Mouse (Mus musculus) kidney, postnatal 10 days (tissue): ENCODE measurements at regions not wholly inside any gene's neighbourhood (a gene's known extent, or its start where the extent isn't known, plus 50 kb on each side); places are given as distances from the start of the nearest gene placed in this dataset.
A peak's percentile ranks its signal among the peaks of the same experiment; 100 is the strongest.

Experiments
- DNase-seq: peaks from one replicate; pipeline ENCODE4 v3.0.0; 2021; ENCODE audit warnings: mixed read lengths

GRCm38 (mm10) chr10:117432871-117433546 lies 53.2 kb upstream of the Cpsf6 start:
- DNase-seq: no peak

- peak; percentile 90 for DNase-seq
These were observed 52.6 kb upstream of the Cpsf6 start for GRCm38 (mm10) chr10:117432415-117432814.

GRCm38 (mm10) chr10:117431850-117432249 lies 52.0 kb upstream of the Cpsf6 start:
- DNase-seq: no peak

- DNase-seq: no peak
These were observed 51.3 kb upstream of the Cpsf6 start for GRCm38 (mm10) chr10:117431086-117431619.

- DNase-seq: no peak
These were observed 50.5 kb upstream of the Cpsf6 start for GRCm38 (mm10) chr10:117430224-117430884.

- no peak for DNase-seq
These were observed 49.8 kb upstream of the Cpsf6 start for GRCm38 (mm10) chr10:117429459-117430183.
